Mouse (Mus musculus): Measurements from ENCODE around the gene Aoc1.

DNA sequence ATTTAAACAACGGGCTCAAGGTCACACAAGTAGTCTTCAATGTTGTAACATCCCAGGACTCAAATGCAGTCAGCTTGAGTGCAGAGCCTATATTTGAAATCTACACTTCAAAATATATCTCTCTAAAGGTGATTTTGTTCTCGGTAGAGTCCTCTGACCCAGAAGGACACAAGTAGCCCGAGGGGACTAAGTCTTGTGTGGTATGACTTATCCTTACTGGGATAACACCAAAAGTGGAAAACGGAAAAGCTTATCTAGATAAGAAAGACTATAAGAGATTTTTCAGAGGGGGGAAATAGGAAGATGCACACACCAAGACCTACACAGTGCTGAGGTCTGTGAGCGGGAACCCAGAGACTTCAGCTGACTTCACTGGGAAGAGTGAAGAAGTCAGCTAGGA is 56.9 kb downstream of the Aoc1 start, which contains the start of gene 1600015I10Rik:
- TF ChIP-seq POLR2A (IDR thresholded peaks at IDR 0.05; ENCODE audit: low read depth, low read length) (no peak), CTCF (IDR thresholded peaks at IDR 0.05; ENCODE audit: borderline replicate concordance, insufficient read depth, low read length) (no peak)
